Mouse (Mus musculus) cerebellum, adult (tissue): ENCODE results near the gene Lrrk1.
A peak's percentile ranks its signal among the peaks of the same experiment; 100 is the strongest.

Source experiments
- ATAC-seq: cut with Nextera tagmentation; 2 replicates; pipeline ENCODE4 v1.9.2; 2017; ENCODE audit warnings: mild to moderate bottlenecking, moderate library complexity, mixed read lengths; ENCODE audit not compliant: insufficient number of reproducible peaks, low FRiP score, low TSS enrichment

Lrrk1 gene

GRCm38 (mm10) chr7:66305714-66306198, 82.4 kb downstream of the Lrrk1 start:
- ATAC-seq = no peak

- ATAC-seq = no peak
These were observed 83.0 kb downstream of the Lrrk1 start for GRCm38 (mm10) chr7:66304993-66305713.

GRCm38 (mm10) chr7:66303922-66304660, 84.1 kb downstream of the Lrrk1 start:
- ATAC-seq = no peak

- ATAC-seq = no peak
These were observed 86.7 kb downstream of the Lrrk1 start for GRCm38 (mm10) chr7:66301486-66301885.

- ATAC-seq = peak; percentile 52; the same call in 1 of the 2 replicates
These were observed 87.5 kb downstream of the Lrrk1 start for GRCm38 (mm10) chr7:66300680-66301079.

GRCm38 (mm10) chr7:66297656-66298021, 90.5 kb downstream of the Lrrk1 start:
- no peak for ATAC-seq

GRCm38 (mm10) chr7:66296921-66297655, 91.1 kb downstream of the Lrrk1 start:
- ATAC-seq = no peak

- ATAC-seq = no peak
These were observed 95.4 kb downstream of the Lrrk1 start for GRCm38 (mm10) chr7:66292552-66293376.

- no peak for ATAC-seq
These were observed 96.1 kb downstream of the Lrrk1 start for GRCm38 (mm10) chr7:66292010-66292409.

- no peak for ATAC-seq
These were observed 105.1 kb downstream of the Lrrk1 start for GRCm38 (mm10) chr7:66282984-66283612.

- no peak for ATAC-seq
These were observed 105.9 kb downstream of the Lrrk1 start for GRCm38 (mm10) chr7:66282265-66282664.

- no peak for ATAC-seq
These were observed 110.1 kb downstream of the Lrrk1 start for GRCm38 (mm10) chr7:66278001-66278400.

GRCm38 (mm10) chr7:66273494-66273893, 114.7 kb downstream of the Lrrk1 start:
- ATAC-seq = no peak

- no peak for ATAC-seq
These were observed 116.9 kb downstream of the Lrrk1 start for GRCm38 (mm10) chr7:66271226-66271625.

- no peak for ATAC-seq
These were observed 121.0 kb downstream of the Lrrk1 start for GRCm38 (mm10) chr7:66266942-66267850.

- no peak for ATAC-seq
These were observed 124.7 kb downstream of the Lrrk1 start for GRCm38 (mm10) chr7:66263421-66263820.

- ATAC-seq = no peak
These were observed 125.5 kb downstream of the Lrrk1 start for GRCm38 (mm10) chr7:66262570-66263156.

GRCm38 (mm10) chr7:66260763-66261390, 127.3 kb downstream of the Lrrk1 start:
- ATAC-seq = peak; percentile 74
